Mouse (Mus musculus) lung, postnatal 36 days (tissue): ENCODE measurements at regions not wholly inside any gene's neighbourhood (a gene's known extent, or its start where the extent isn't known, plus 50 kb on each side); places are given as distances from the start of the nearest gene placed in this dataset.

Experiments
- DNase-seq: peaks from one replicate; pipeline ENCODE4 v3.0.0; 2022; ENCODE audit warnings: mixed read lengths

- DNase-seq = peak; percentile 2
Measured at GRCm38 (mm10) chrX:72094202-72094601, 102.6 kb downstream of the Cnga2 start.

- no peak for DNase-seq
Measured at GRCm38 (mm10) chrX:72094631-72095030, 103.0 kb downstream of the Cnga2 start.

GRCm38 (mm10) chrX:72141897-72142296 is 79.9 kb upstream of the Magea4 start:
- DNase-seq = peak; percentile 14

GRCm38 (mm10) chrX:72169146-72169545 is 52.7 kb upstream of the Magea4 start:
- DNase-seq = no peak
